Mouse (Mus musculus) MEL (cell line): Measurements from ENCODE around the gene Fam181b.

Experiments used
- CTCF ChIP-seq, 3 experiments: IDR thresholded peaks in 2 of 3; conservative IDR thresholded peaks in 1 of 3; 2 replicates each; pipeline ENCODE4 v1.5.1; 2011 to 2012; ENCODE audit warnings: low read length in 3 of 3, low read depth in 2 of 3, mild to moderate bottlenecking in 2 of 3, improper control_type of control experiment in 1 of 3, inconsistent platforms in 1 of 3, mixed read lengths in 1 of 3, moderate library complexity in 1 of 3; ENCODE audit not compliant: control insufficient read depth in 1 of 3, insufficient read depth in 1 of 3, poor library complexity in 1 of 3, severe bottlenecking in 1 of 3
- EP300 ChIP-seq, 2 experiments: IDR thresholded peaks; 2 replicates each; pipeline ENCODE4 v1.6.1; 2011; ENCODE audit warnings: improper control_type of control experiment in 2 of 2, low read length in 2 of 2, low read depth in 1 of 2, mild to moderate bottlenecking in 1 of 2

DNA sequence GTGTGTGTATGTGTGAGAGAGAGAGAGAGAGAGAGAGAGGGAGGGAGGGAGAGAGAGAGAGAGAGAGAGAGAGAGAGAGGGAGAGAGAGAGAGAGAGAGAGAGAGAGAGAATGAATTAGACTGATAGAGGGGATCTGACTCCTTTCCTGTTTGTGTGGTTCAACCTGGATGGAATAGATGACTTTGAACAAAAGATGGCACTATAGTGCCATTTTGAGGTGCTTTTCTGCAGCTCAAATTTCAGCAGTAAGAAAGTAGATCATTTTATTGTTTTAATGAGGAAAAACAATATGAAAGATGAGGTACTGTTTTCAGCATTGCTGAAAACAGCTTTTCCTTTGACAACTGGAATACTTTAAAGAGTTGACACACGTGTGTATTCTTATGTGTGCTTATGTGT, 37.9 kb downstream of the Fam181b start:
- TF ChIP-seq CTCF (IDR thresholded peaks at IDR 0.05 in 2 of 3, conservative IDR thresholded peaks at IDR 0.05 in 1 of 3; ENCODE audit: control insufficient read depth in 1 of 3, insufficient read depth in 1 of 3, low read depth in 2 of 3, low read length in 3 of 3, poor library complexity in 1 of 3, severe bottlenecking in 1 of 3) (no peak), EP300 (IDR thresholded peaks at IDR 0.05; ENCODE audit: low read depth in 1 of 2, low read length in 2 of 2) (no peak)
